Mouse (Mus musculus): ENCODE results near the gene Slc24a3.

DNA sequence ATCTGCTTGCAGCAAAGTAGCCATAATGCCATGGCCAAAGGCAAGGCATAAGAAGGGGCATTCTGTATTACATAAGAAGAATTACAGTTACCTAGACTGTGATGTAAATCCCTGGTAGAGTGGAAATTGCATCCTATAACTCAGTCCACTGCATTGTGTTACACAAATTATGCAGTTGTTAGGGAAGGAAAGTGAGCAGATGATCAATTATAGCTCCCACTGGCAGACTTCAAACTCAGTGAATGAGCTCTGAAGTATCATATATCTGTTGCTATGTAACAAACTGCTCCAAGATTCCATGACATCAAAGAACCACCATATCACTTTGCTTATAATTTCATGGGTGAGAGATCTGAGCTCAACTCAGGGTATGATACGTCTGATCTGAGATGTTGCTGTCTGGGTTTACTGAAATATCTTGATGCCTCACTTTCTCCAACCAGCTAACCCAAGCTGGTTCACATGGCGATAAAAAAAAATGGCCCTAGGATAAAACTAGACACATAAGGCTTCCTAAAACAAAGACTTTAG, 387.2 kb downstream of the Slc24a3 start:
- no peak for TF ChIP-seq CTCF (IDR thresholded peaks at IDR 0.05; ENCODE audit: extremely low read depth, insufficient read depth, low read length)
- no peak for TF ChIP-seq POLR2A (IDR thresholded peaks at IDR 0.05; ENCODE audit: extremely low read depth, insufficient read depth, low read length)
